Mouse (Mus musculus) lung, postnatal 0 days (tissue): ENCODE measurements around the gene Arl6.

Experiments used
- CTCF ChIP-seq: IDR thresholded peaks from 2 replicates; pipeline ENCODE4 v1.5.1; 2016; ENCODE audit warnings: antibody characterized with exemption, mild to moderate bottlenecking
- EP300 ChIP-seq: IDR thresholded peaks from 2 replicates; pipeline ENCODE4 v1.6.1; 2016; ENCODE audit warnings: antibody characterized with exemption, mild to moderate bottlenecking, control low read depth

DNA sequence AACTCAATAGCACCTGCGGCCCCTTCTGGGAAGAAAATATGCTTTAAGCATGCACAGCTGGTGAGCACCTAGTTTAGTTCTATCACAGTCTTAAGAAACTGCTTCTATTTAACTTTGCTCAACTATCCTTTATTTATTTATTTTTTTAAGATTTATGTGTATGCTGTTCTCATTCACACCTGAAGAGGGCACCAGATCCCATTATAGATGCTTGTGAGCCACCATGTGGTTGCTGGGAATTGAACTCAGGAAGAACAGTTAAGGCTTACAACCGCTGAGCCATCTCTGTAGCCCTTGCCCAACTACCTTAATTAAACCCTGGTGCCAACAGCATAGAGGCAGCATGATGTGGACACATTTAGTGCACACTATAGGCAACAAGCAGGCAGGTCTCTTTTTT lies 27.7 kb upstream of the Arl6 start:
- TF ChIP-seq CTCF (no peak), EP300 (no peak)
